Mouse (Mus musculus): ENCODE measurements at regions not wholly inside any gene's neighbourhood (a gene's known extent, or its start where the extent isn't known, plus 50 kb on each side); places are given as distances from the start of the nearest gene placed in this dataset.

GRCm38 (mm10) chr7:37020078-37020477, 322.2 kb downstream of the Tshz3 start:
- TF ChIP-seq POLR2AphosphoS5 (IDR thresholded peaks at IDR 0.05; ENCODE audit: insufficient replicate concordance, low read depth, low read length) (no peak), GATA1 (IDR thresholded peaks at IDR 0.05; ENCODE audit: borderline replicate concordance, low read length) (no peak), CTCF (IDR thresholded peaks at IDR 0.05; ENCODE audit: low read depth, low read length) (no peak), TAL1 (conservative IDR thresholded peaks at IDR 0.05; ENCODE audit: low read depth, low read length) (no peak), GATA2 (IDR thresholded peaks at IDR 0.05; ENCODE audit: borderline replicate concordance, low read depth, low read length) (no peak)
